Mouse (Mus musculus) neural tube, embryonic 13.5 days (tissue): ENCODE data around the gene Vmp1. TPM values are rescaled to one million over a fixed set of nuclear protein-coding genes. Genes with fewer than 3 reads are reported as not detected.

Experiments
- ATAC-seq: fragments of 200-750 bp; cut with Nextera tagmentation; 2 replicates; pipeline ENCODE4 v1.8.0; 2017; ENCODE audit warnings: low read depth, mild to moderate bottlenecking, moderate TSS enrichment, moderate library complexity
- H3K27ac ChIP-seq: fragments of 300-500 bp; sonication (generic); replicated peaks from 2 replicates; pipeline ENCODE4 v1.5.1; 2015; ENCODE audit warnings: moderate library complexity, mild to moderate bottlenecking, inconsistent platforms
- H3K27me3 ChIP-seq: fragments of 300-500 bp; sonication (generic); 2 replicates; pipeline ENCODE4 v1.6.1; 2015; ENCODE audit warnings: mild to moderate bottlenecking, inconsistent platforms
- H3K36me3 ChIP-seq: fragments of 300-500 bp; sonication (generic); 2 replicates; pipeline ENCODE4 v1.6.1; 2015; ENCODE audit warnings: mild to moderate bottlenecking, inconsistent platforms
- H3K4me1 ChIP-seq: fragments of 300-500 bp; sonication (generic); replicated peaks from 2 replicates; pipeline ENCODE4 v1.6.1; 2015; ENCODE audit warnings: inconsistent platforms
- H3K4me2 ChIP-seq: fragments of 300-500 bp; sonication (generic); 2 replicates; pipeline ENCODE4 v1.6.1; 2015; ENCODE audit warnings: inconsistent platforms, mild to moderate bottlenecking, moderate library complexity
- H3K4me3 ChIP-seq: fragments of 300-500 bp; sonication (generic); 2 replicates; pipeline ENCODE4 v1.5.1; 2015; ENCODE audit warnings: mild to moderate bottlenecking, inconsistent platforms
- H3K9ac ChIP-seq: fragments of 300-500 bp; sonication (generic); 2 replicates; pipeline ENCODE4 v1.6.1; 2015; ENCODE audit warnings: moderate library complexity, mild to moderate bottlenecking, inconsistent platforms
- H3K9me3 ChIP-seq: fragments of 300-500 bp; sonication (generic); 2 replicates; pipeline ENCODE4 v1.6.1; 2016; ENCODE audit warnings: inconsistent platforms
- WGBS: fragments of 180-500 bp; shearing (Covaris S2); methylation state at CpG from one replicate; pipeline ENCODE4 v1.1.7; 2015; 5-methylcytosine and 5-hydroxymethylcytosine counted together
- polyA plus RNA-seq: library from polyadenylated mRNA; unstranded; fragments of >200 nt; fragmentation: Nextera tagmentation; extraction: Ambion mirVana; gene quantifications from 2 replicates; pipeline ENCODE4 v1.2.1, GENCODE M21; 2015

The Vmp1 gene
- polyA plus RNA-seq, 1 experiment from 2014 or later: 108 TPM

DNA sequence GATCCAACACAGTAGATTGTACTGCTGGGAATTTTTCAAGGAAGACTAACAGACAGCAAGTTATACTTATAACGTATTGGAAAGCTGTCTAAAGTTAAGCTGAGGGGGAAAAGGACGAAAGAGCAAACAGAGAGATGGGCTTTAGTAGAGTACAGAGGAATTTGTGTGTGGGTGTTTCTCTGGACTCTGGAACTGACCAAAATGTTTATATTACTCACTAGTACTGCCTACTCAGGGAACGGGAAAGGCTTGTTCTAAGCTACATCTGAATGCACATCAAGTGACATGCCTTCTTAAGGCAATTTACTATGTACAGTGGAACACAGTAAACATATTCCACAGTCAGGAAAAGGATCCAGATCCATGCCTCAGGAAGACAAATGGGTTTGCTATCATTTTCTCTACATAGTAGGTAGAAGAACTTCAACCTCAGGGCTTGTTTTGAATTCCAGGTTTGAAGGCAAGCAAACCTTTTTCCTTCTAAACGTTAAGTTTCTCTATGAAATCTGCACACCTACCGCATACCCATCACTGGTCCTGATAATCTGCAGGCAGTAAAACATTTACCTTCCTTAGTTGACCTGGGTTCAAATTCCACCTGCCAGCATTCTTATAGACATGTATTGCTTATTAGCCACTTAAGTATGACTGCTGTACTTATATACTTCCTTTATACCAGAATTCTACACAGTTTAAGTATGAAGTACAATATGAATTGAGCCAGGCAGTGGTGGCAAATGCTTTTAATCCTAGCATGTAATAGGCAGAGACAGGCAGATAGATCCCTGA lies 78.7 kb downstream of the Vmp1 start:
- Histone ChIP-seq H3K4me3 (no peak overlapping the region), H3K27me3 (no peaks in the 10 kb centered on the region), H3K4me2 (no peak overlapping the region), H3K4me1 (no peaks in the 10 kb centered on the region), H3K9me3 (no peaks in the 10 kb centered on the region), H3K36me3 (peaks cover 27% of the 10 kb centered on the region), H3K27ac (no peak overlapping the region), H3K9ac (no peak overlapping the region)
- 93% methylated on average over 5 of the region's 5 CpGs for WGBS
- no peak for ATAC-seq

DNA sequence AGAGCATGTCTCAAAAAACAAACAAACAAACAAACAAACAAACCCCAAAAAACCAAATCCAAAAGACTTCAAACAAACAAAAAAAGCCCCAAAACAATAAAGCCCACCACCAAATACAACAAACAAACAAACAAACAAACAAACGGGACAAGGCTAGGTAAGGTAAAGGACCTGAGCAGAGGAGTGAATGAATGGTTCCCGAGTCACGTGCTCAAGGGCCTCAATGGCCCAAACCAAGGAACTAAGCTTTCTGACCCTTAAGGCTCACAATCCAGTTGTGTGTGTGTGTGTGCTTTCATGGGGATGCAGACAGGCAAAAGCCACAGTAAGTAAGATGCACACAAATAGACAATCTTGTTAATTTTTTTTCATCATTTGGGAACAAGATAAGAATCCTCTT lies 79.3 kb downstream of the Vmp1 start:
- Histone ChIP-seq H3K27me3 (no peaks in the 10 kb centered on the region), H3K36me3 (peaks cover 27% of the 10 kb centered on the region), H3K9ac (no peak overlapping the region), H3K4me2 (no peak overlapping the region), H3K4me3 (no peak overlapping the region), H3K9me3 (no peaks in the 10 kb centered on the region), H3K27ac (no peak overlapping the region), H3K4me1 (no peaks in the 10 kb centered on the region)
- no peak for ATAC-seq
- 86% methylated on average over 3 of the region's 3 CpGs for WGBS

DNA sequence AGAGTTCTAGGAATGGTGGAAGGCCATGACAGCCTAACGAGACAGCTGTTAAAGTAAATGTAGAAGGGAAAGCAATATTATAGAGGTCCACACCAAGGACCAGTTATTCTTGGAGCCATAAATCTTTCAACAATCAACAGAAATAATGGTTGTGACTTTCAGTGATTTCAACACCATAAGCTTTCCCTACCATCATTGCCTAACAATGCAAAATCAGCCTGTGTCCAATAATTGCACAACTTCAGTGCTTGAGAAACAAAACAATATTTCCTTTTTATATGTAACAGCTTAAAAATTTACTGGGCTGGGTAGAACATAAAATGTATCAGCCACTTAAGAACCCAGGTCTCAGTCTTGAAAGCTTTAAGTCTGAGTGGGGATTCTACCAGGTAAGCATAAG lies 79.9 kb downstream of the Vmp1 start:
- H3K4me2 ChIP-seq: no peak overlapping the region

DNA sequence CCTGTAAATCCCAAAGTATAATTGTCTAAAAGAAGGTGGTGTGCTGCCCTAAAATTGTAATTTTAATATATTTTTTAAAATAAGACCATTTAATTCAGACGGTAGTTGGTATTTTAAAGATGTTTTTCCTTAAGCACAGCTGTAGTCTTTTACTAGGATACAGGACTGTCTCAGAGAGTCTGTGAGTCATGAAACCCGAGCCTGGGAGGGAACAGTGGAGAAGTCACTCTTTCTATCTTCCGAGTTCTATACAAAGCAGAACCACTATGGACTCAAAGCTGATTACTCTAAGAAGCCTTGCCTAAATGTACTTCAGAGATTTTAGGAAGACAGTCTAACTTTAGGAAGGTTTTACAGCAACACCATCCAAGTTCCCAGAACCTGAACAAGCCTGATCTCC lies 81.5 kb downstream of the Vmp1 start:
- WGBS: 63% methylated on average over 3 of the region's 3 CpGs
- H3K4me1 ChIP-seq: no peaks in the 10 kb centered on the region
- peaks cover 24% of the 10 kb centered on the region for H3K36me3 ChIP-seq
- H3K9ac ChIP-seq: no peak overlapping the region
- H3K4me2 ChIP-seq: no peak overlapping the region
- H3K9me3 ChIP-seq: no peaks in the 10 kb centered on the region
- H3K27me3 ChIP-seq: no peaks in the 10 kb centered on the region
- H3K27ac ChIP-seq: no peak overlapping the region
- no peak overlapping the region for H3K4me3 ChIP-seq
- no peak for ATAC-seq

More for the DNA sequence above, 79.9 kb downstream of the Vmp1 start:
- peaks cover 27% of the 10 kb centered on the region for H3K36me3 ChIP-seq
- no peak for ATAC-seq
- 95% methylated on average over 1 of the region's 1 CpGs for WGBS
- H3K9ac ChIP-seq: no peak overlapping the region
- H3K27me3 ChIP-seq: no peaks in the 10 kb centered on the region
- H3K4me1 ChIP-seq: no peaks in the 10 kb centered on the region
- H3K27ac ChIP-seq: no peak overlapping the region
- no peaks in the 10 kb centered on the region for H3K9me3 ChIP-seq
- no peak overlapping the region for H3K4me3 ChIP-seq

DNA sequence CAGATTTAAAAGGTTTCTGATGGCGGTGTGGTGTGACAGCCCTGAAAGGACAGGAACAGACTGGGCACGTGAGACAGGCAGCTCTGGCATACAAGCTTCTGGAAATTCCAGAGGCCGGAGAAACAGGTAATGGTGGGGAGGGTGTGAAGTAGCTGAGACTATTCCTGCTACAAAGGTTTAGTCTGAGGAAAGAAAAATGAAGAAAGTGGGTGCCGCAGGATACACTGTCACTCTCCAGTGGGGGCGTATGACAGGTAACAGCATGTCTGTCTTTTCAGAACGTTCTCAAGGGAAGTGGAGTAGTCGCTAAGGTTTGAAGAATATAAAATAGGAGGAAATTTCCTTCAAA lies 83.5 kb downstream of the Vmp1 start:
- H3K4me3 ChIP-seq: no peak overlapping the region
- no peaks in the 10 kb centered on the region for H3K27me3 ChIP-seq
- ATAC-seq: no peak
- 0 out of 2 replicates have a peak, but pooled peaks cover 11% of the 10 kb centered on the region for H3K36me3 ChIP-seq
- H3K4me2 ChIP-seq: no peak overlapping the region
- no peaks in the 10 kb centered on the region for H3K9me3 ChIP-seq
- H3K4me1 ChIP-seq: no peaks in the 10 kb centered on the region
- 89% methylated on average over 7 of the region's 7 CpGs for whole genome bisulfite sequencing
- no peak overlapping the region for H3K9ac ChIP-seq
- H3K27ac ChIP-seq: no peak overlapping the region

DNA sequence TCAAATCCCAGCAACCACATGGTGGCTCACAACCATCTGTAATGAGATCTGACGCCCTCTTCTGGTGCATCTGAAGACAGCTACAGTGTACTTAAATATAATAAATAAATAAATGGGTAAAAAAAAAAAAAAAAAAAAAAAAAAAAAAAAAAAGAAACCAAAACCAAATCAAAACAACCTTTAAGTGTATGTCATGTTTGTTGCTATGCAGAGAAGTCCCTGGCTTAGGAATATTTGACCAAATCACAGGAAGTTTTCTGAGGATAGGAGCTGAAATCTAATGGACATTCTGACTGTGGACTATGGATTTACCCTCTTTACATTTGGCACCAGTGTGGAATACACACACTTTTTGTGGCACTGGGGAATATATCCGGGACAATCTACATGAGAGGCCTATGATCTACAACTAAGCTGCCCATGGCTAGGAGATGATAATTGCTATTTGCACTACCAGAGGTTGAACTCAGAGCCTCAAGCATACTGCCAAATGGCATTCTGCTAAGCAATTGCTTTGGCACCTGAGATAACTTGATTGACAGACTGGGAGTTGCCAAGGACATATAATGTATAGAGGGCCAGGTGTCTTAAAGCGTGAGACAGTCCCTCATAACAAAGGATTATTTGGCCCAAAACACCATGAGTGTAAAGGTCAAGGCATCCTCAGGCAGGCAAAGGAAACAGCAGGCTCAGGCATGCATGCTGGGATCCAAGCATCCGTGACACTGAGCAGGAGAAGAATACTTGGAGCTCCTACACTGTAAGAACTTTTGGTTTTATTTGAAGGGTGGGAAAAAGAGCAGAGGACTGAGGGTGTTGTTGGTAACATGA lies 84.0 kb downstream of the Vmp1 start:
- no peak overlapping the region for H3K4me2 ChIP-seq
- ATAC-seq: no peak
- no peaks in the 10 kb centered on the region for H3K9me3 ChIP-seq
- 82% methylated on average over 4 of the region's 4 CpGs for WGBS
- H3K27ac ChIP-seq: no peak overlapping the region
- no peaks in the 10 kb centered on the region for H3K4me1 ChIP-seq
- H3K36me3 ChIP-seq: 0 out of 2 replicates have a peak, but pooled peaks cover 6% of the 10 kb centered on the region
- H3K9ac ChIP-seq: no peak overlapping the region
- no peaks in the 10 kb centered on the region for H3K27me3 ChIP-seq
- no peak overlapping the region for H3K4me3 ChIP-seq

DNA sequence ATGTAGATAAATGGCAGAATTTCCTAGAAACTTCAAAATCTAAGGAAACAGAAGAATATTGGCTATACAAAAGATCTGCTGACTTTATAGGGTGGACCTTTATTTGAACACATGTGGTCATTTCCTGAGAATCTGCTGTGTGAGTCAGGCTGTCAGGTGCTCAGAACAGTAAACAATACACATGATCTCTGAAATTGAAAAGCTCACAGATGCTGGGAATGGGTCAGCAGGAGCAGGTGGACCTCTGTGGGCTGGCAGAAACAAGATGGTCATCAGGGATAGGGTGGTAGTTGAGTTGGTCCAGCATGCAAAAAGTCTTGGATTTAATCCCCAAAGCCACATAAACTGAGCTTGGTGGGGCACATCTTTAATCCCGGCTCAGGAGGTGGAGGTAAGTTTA lies 85.1 kb downstream of the Vmp1 start:
- H3K36me3 ChIP-seq: 0 out of 2 replicates have a peak, but pooled peaks cover 6% of the 10 kb centered on the region
- H3K27ac ChIP-seq: no peak overlapping the region
- H3K4me2 ChIP-seq: no peak overlapping the region
- H3K4me3 ChIP-seq: no peak overlapping the region
- no peaks in the 10 kb centered on the region for H3K4me1 ChIP-seq
- no peak overlapping the region for H3K9ac ChIP-seq
- WGBS: 78% methylated on average over 1 of the region's 1 CpGs
- H3K27me3 ChIP-seq: no peaks in the 10 kb centered on the region
- no peak for ATAC-seq
- no peaks in the 10 kb centered on the region for H3K9me3 ChIP-seq

DNA sequence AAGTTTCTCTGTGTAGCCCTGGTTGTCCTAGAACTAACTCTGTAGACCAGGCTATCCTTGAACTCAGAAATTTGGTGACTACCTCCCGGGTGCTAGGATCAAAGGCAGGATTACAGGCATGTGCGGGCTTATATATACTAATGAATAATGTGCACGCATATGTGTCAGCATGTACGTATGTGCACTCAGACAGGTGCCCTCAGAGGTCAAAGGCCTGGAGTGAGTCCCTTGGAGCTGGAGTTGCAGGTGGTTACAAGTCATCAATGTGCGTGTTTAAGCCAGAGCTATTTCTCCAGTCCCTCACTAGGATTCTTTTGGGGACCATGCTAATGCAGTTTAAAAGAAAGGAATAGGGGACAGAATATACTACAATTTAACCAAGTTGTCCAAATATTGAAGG lies 85.5 kb downstream of the Vmp1 start:
- Histone ChIP-seq H3K27me3 (no peaks in the 10 kb centered on the region), H3K4me3 (no peak overlapping the region), H3K9ac (no peak overlapping the region), H3K36me3 (0 out of 2 replicates have a peak, but pooled peaks cover 6% of the 10 kb centered on the region), H3K27ac (no peak overlapping the region), H3K9me3 (no peaks in the 10 kb centered on the region), H3K4me1 (peaks cover 2% of the 10 kb centered on the region; the same call in 1 of the 2 replicates), H3K4me2 (no peak overlapping the region)
- WGBS: 93% methylated on average over 5 of the region's 5 CpGs
- ATAC-seq: no peak

DNA sequence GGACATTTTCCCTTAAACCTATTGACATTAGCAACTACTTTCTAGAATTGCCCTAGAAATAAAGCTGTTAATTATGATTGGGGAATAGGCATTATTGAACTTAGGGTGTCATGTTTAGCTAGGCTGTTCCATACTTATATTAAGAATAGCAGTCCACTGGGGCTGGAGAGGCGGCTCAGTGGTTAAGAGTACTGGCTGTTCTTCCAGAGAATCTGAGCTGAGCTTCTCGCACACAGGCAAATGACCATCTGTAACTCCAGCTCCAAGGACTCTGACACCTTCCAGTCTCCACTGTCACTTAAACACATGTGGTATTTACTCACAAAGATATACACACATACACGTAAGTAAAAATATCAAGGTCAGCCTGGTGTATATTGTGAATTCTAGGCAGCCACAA lies 86.7 kb downstream of the Vmp1 start:
- no peaks in the 10 kb centered on the region for H3K9me3 ChIP-seq
- H3K27me3 ChIP-seq: no peaks in the 10 kb centered on the region
- H3K9ac ChIP-seq: no peak overlapping the region
- H3K4me1 ChIP-seq: peaks cover 4% of the 10 kb centered on the region; the same call in 1 of the 2 replicates
- ATAC-seq: no peak
- H3K4me3 ChIP-seq: no peak overlapping the region
- H3K36me3 ChIP-seq: 0 out of 2 replicates have a peak, but pooled peaks cover 6% of the 10 kb centered on the region
- 91% methylated on average over 3 of the region's 3 CpGs for WGBS
- no peak overlapping the region for H3K27ac ChIP-seq
- no peak overlapping the region for H3K4me2 ChIP-seq

DNA sequence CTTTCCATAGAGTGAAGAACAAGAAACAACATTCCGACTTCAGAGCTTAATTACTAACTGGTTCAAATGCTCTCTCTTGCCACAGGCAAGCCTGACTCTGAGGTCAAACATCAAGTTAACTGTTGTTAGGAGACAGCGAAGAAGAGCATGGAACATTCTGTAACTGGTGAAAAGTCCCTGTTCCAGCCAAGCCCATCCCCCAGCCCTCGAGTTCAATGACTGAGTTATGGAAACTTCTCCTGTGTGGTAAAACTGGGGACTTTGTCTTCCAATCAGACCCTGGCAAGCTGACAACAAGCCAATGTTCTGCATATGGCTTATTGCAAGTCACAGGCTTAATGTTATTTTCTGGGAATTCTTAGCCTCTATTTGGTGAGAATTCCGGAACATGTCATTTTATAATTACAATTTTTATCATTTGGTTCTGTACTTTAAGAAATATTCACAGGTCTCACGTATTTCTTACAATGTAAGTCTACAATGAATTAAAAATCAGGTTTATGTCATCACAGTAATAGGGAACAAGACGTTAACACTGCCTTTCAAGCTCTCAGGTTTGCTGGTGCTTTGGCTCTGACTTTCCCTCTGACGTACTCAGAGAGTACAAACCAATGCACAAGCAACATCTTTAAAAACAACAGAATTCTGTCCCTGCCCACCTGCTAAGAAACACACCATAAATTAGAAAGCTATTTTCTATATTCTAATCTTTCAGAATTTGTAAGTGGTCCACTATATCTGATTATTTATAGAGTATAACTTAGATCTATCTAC lies 87.3 kb downstream of the Vmp1 start:
- WGBS: 83% methylated on average over 7 of the region's 7 CpGs
- Histone ChIP-seq H3K4me3 (no peak overlapping the region), H3K27ac (no peak overlapping the region), H3K27me3 (no peaks in the 10 kb centered on the region), H3K36me3 (0 out of 2 replicates have a peak, but pooled peaks cover 6% of the 10 kb centered on the region), H3K9ac (no peak overlapping the region), H3K4me1 (peaks cover 4% of the 10 kb centered on the region; the same call in 1 of the 2 replicates), H3K9me3 (no peaks in the 10 kb centered on the region), H3K4me2 (no peak overlapping the region)
- no peak for ATAC-seq

DNA sequence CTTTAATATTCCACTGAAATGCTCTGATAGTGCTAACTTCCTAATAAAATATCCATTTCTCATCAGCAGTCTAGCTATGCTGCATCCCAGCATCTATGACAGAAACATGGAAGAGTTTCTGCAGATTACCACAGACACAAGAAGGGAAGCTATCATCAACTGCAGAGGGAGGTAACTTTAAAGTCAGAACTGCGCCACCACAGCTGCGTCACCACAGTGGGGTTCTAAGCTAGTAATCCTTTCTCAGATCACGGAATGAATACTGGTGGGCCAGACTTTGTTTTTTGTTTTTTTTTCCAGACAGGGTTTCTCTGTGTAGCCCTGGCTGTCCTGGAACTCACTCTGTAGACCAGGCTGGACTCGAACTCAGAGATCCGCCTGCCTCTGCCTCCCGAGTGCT lies 88.3 kb downstream of the Vmp1 start:
- H3K27me3 ChIP-seq: no peaks in the 10 kb centered on the region
- WGBS: 95% methylated on average over 6 of the region's 6 CpGs
- H3K27ac ChIP-seq: no peak overlapping the region
- H3K9ac ChIP-seq: no peak overlapping the region
- H3K36me3 ChIP-seq: 0 out of 2 replicates have a peak, but pooled peaks cover 4% of the 10 kb centered on the region
- H3K9me3 ChIP-seq: no peaks in the 10 kb centered on the region
- peaks cover 4% of the 10 kb centered on the region; the same call in 1 of the 2 replicates for H3K4me1 ChIP-seq
- no peak overlapping the region for H3K4me2 ChIP-seq
- no peak for ATAC-seq
- H3K4me3 ChIP-seq: no peak overlapping the region
